Mouse (Mus musculus) layer of hippocampus, adult 6 months (tissue): Measurements from ENCODE around the gene Olfr1113. TPM values are rescaled to one million over a fixed set of nuclear protein-coding genes. Genes with fewer than 3 reads are reported as not detected.

ENCODE experiments used
- long read RNA-seq, 2 experiments: library from polyadenylated mRNA; unstranded; transcript quantifications; one replicate each; pipeline ENCODE4 v2.0.0; 2019 to 2020
- microRNA-seq: library from miRNA; unstranded; fragments of <30 nt; microRNA quantifications from one replicate; pipeline ENCODE4 v1.2.0, GENCODE M21; 2020
- polyA plus RNA-seq: library from polyadenylated mRNA; unstranded; fragments of <200 nt; fragmentation: Nextera tagmentation; gene quantifications from 2 replicates; pipeline ENCODE4 v1.2.3, GENCODE M21; 2021

Olfr1113 gene
- polyA plus RNA-seq = not detected in 2 replicates
- long read RNA-seq, experiment 1 = 0 reads
- long read RNA-seq, experiment 2 = 0 reads

DNA sequence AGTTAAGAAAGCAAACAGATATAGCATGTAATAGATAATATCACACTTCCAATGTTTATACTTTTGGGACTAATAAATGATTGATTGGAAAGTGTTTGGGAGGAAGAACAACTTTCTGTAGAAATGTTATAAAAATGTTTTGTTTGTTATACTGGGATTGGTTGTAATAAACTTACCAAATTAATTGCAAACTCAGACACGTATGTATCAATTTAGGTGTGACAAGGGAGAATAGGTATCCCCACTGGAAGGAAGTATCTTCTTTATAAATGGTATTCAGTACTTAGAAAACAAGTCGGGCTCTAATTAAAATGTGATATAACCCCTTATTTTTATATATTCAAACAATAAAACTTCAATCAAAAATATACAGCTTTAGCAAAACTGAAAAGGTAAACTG lies at the start of gene Olfr1113:
Olfr1113 (plus strand) TSS at position 301 of the 400 bp plus-strand sequence.

DNA sequence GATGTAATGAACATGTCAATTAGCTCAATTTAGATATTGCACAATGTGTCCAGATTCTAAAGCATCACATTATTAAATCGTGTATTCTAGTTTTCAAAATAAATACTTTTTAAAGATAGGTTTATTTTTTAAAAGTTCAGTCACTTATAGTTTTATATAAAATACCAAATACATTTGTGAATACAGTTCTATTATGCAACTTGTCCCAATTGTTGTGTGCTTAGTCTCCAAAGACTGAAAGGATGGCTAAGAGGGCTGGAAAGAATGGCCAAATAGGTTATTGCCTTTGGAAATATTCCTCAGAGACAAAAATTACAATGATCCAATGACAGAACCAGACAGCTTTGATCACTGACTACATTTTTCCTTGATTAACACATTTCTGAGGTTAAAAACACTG lies 21.3 kb upstream of the Olfr1113 start, which contains the start of gene Olfr1112:
Olfr1112 (plus strand) TSS at position 301 of the 400 bp plus-strand sequence.

DNA sequence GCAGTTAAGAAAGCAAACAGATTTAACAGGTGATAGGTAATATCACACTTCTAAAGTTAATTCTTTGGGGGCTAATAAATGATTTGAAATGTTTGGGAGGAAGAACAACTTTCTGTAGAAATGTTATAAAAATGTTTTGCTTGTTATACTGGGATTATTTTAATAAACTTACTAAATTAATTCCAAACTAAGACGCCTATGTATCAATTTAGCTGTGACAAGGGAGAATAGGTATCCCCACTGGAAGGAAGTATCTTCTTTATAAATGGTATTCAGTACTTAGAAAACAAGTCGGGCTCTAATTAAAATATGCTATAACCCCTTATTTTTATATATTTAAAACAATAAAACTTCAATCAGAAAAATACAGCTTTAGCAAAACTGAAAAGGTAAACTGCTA lies 38.9 kb downstream of the Olfr1113 start, which contains the start of gene Olfr1115:
Olfr1115 (plus strand) TSS at position 301 of the 400 bp plus-strand sequence.

Small RNA genes lying within 50 kb of the gene (microRNA-seq; reads per million reads assigned to microRNA genes)
- not detected for gene Gm27438

Other genes starting within 250 kb of the Olfr1113 start
- not detected in 2 replicates for gene Olfr1099, start 248.3 kb upstream of the Olfr1113 start, polyA plus RNA-seq
- gene Olfr1100, start 229.0 kb upstream of the Olfr1113 start, polyA plus RNA-seq = not detected in 2 replicates
- not detected in 2 replicates for gene Olfr1101, start 217.7 kb upstream of the Olfr1113 start, polyA plus RNA-seq
- gene Olfr1102, start 210.6 kb upstream of the Olfr1113 start, polyA plus RNA-seq = not detected in 2 replicates
- gene Olfr1104, start 181.9 kb upstream of the Olfr1113 start, polyA plus RNA-seq = not detected in 2 replicates
- not detected in 2 replicates for gene Olfr1105, start 172.4 kb upstream of the Olfr1113 start, polyA plus RNA-seq
- gene Olfr1106, start 156.7 kb upstream of the Olfr1113 start, polyA plus RNA-seq = not detected in 2 replicates
- gene Olfr1107, start 133.2 kb upstream of the Olfr1113 start, polyA plus RNA-seq = not detected in 2 replicates
- gene Olfr1109, start 113.0 kb upstream of the Olfr1113 start, polyA plus RNA-seq = not detected in 2 replicates
- not detected in 2 replicates for gene Olfr259, start 94.4 kb upstream of the Olfr1113 start, polyA plus RNA-seq
- gene Olfr1110, start 68.7 kb upstream of the Olfr1113 start, polyA plus RNA-seq = not detected in 2 replicates
- not detected in 2 replicates for gene Olfr1111, start 56.3 kb upstream of the Olfr1113 start, polyA plus RNA-seq
- gene Olfr1112, start 21.2 kb upstream of the Olfr1113 start, polyA plus RNA-seq = not detected in 2 replicates
- not detected in 2 replicates for gene Olfr1115, start 39.0 kb downstream of the Olfr1113 start, polyA plus RNA-seq
- not detected in 2 replicates for gene Olfr1116, start 58.6 kb downstream of the Olfr1113 start, polyA plus RNA-seq
- not detected in 2 replicates for gene Olfr1118, start 98.6 kb downstream of the Olfr1113 start, polyA plus RNA-seq
- not detected in 2 replicates for gene Olfr1120, start 145.8 kb downstream of the Olfr1113 start, polyA plus RNA-seq
- gene Olfr1121, start 160.9 kb downstream of the Olfr1113 start, polyA plus RNA-seq = not detected in 2 replicates
- gene Olfr1122, start 176.9 kb downstream of the Olfr1113 start, polyA plus RNA-seq = not detected in 2 replicates
- not detected in 2 replicates for gene Olfr1123, start 207.7 kb downstream of the Olfr1113 start, polyA plus RNA-seq
- gene Olfr1124, start 221.3 kb downstream of the Olfr1113 start, polyA plus RNA-seq = 0.09 and 0.18 TPM in 2 replicates
- gene Olfr1126, start 245.0 kb downstream of the Olfr1113 start, polyA plus RNA-seq = not detected in 2 replicates